Mouse (Mus musculus): ENCODE measurements around the gene Dok3. TPM values are rescaled to one million over a fixed set of nuclear protein-coding genes. Genes with fewer than 3 reads are reported as not detected.

The Dok3 gene
- polyA plus RNA-seq, 1 experiment = 25.7 TPM

GRCm38 (mm10) chr13:55474621-55475069, 54.5 kb downstream of the Dok3 start:
- TF ChIP-seq POLR2A (IDR thresholded peaks at IDR 0.05; ENCODE audit: low read depth, low read length) (no peak), CTCF (IDR thresholded peaks at IDR 0.05; ENCODE audit: extremely low read depth, insufficient read length, insufficient replicate concordance, low read depth, low read length) (no peak)
- Histone ChIP-seq H3K27ac (ENCODE audit: insufficient read depth, low read depth, low read length) (no peak overlapping the region), H3K27me3 (ENCODE audit: control insufficient read depth, insufficient read depth, low read length) (0 out of 2 replicates have a peak, but pooled peaks cover 8% of the 10 kb centered on the region), H3K36me3 (ENCODE audit: control insufficient read depth, insufficient read depth, low read length) (no peaks in the 10 kb centered on the region), H3K4me3 (ENCODE audit: low read depth, low read length) (no peak overlapping the region), H3K4me1 (ENCODE audit: control insufficient read depth, insufficient read depth, insufficient read length, low read length) (peaks cover 14% of the 10 kb centered on the region)
- 34% methylated on average over 5 of the region's 5 CpGs for WGBS

- Histone ChIP-seq H3K4me1 (ENCODE audit: control insufficient read depth, insufficient read depth, insufficient read length, low read length) (peaks cover 14% of the 10 kb centered on the region), H3K27me3 (ENCODE audit: control insufficient read depth, insufficient read depth, low read length) (0 out of 2 replicates have a peak, but pooled peaks cover 10% of the 10 kb centered on the region), H3K4me3 (ENCODE audit: low read depth, low read length) (no peak overlapping the region), H3K27ac (ENCODE audit: insufficient read depth, low read depth, low read length) (no peak overlapping the region), H3K36me3 (ENCODE audit: control insufficient read depth, insufficient read depth, low read length) (no peaks in the 10 kb centered on the region)
- 41% methylated on average over 11 of the region's 11 CpGs for WGBS
- TF ChIP-seq POLR2A (IDR thresholded peaks at IDR 0.05; ENCODE audit: low read depth, low read length) = no peak
- no peak for TF ChIP-seq CTCF (IDR thresholded peaks at IDR 0.05; ENCODE audit: extremely low read depth, insufficient read length, insufficient replicate concordance, low read depth, low read length)
These were observed 55.1 kb downstream of the Dok3 start for GRCm38 (mm10) chr13:55473961-55474360.

Other genes starting within 250 kb of the Dok3 start
- 383 and 921 TPM in 2 replicates for gene Prelid1, start 208.8 kb downstream of the Dok3 start, polyA plus RNA-seq (2012; rRNA removed)
- 54.9 and 101 TPM in 2 replicates for gene Rab24, start 207.3 kb downstream of the Dok3 start, polyA plus RNA-seq (2012; rRNA removed)
- 5.1 and 8.5 TPM in 2 replicates for gene Mxd3, start 199.5 kb downstream of the Dok3 start, polyA plus RNA-seq (2012; rRNA removed)
- gene Lman2, start 166.5 kb downstream of the Dok3 start, polyA plus RNA-seq (2012; rRNA removed) = 63.0 and 107 TPM in 2 replicates
- gene Rgs14, start 159.6 kb downstream of the Dok3 start, polyA plus RNA-seq (2012; rRNA removed) = 5.9 and 14.6 TPM in 2 replicates
- 0.05 and 0.60 TPM in 2 replicates for gene Slc34a1, start 131.1 kb downstream of the Dok3 start, polyA plus RNA-seq (2012; rRNA removed)
- gene Pfn3, start 114.1 kb downstream of the Dok3 start, polyA plus RNA-seq (2012; rRNA removed) = not detected in 2 replicates
- 0.41 and 0.60 TPM in 2 replicates for gene F12, start 102.5 kb downstream of the Dok3 start, polyA plus RNA-seq (2012; rRNA removed)
- 21.1 and 38.4 TPM in 2 replicates for gene Grk6, start 84.2 kb downstream of the Dok3 start, polyA plus RNA-seq (2012; rRNA removed)
- gene Prr7, start 65.0 kb downstream of the Dok3 start, polyA plus RNA-seq (2012; rRNA removed) = 5.9 and 8.2 TPM in 2 replicates
- 8.9 and 9.8 TPM in 2 replicates for gene Dbn1, start 41.2 kb downstream of the Dok3 start, polyA plus RNA-seq (2012; rRNA removed)
- 57.1 and 60.2 TPM in 2 replicates for gene Pdlim7, start 15.6 kb downstream of the Dok3 start, polyA plus RNA-seq (2012; rRNA removed)
- 27.3 and 53.6 TPM in 2 replicates for gene Ddx41, start 7.4 kb upstream of the Dok3 start, polyA plus RNA-seq (2012; rRNA removed)
- 51.0 and 76.9 TPM in 2 replicates for gene Fam193b, start 41.8 kb upstream of the Dok3 start, polyA plus RNA-seq (2012; rRNA removed)
- 17.6 and 21.1 TPM in 2 replicates for gene Tmed9, start 44.4 kb upstream of the Dok3 start, polyA plus RNA-seq (2012; rRNA removed)
- 11.4 and 16.7 TPM in 2 replicates for gene B4galt7, start 70.6 kb upstream of the Dok3 start, polyA plus RNA-seq (2012; rRNA removed)
- 3.8 and 5.7 TPM in 2 replicates for gene Caml, start 93.7 kb upstream of the Dok3 start, polyA plus RNA-seq (2012; rRNA removed)
- gene Ddx46, start 105.7 kb upstream of the Dok3 start, polyA plus RNA-seq (2012; rRNA removed) = 2.2 and 5.1 TPM in 2 replicates
- gene B230219D22Rik, start 163.8 kb upstream of the Dok3 start, polyA plus RNA-seq (2012; rRNA removed) = 4.9 and 7.5 TPM in 2 replicates
- 21.5 and 32.8 TPM in 2 replicates for gene Txndc15, start 185.4 kb upstream of the Dok3 start, polyA plus RNA-seq (2012; rRNA removed)
- 5.9 and 20.2 TPM in 2 replicates for gene Pcbd2, start 198.1 kb upstream of the Dok3 start, polyA plus RNA-seq (2012; rRNA removed)